Mouse (Mus musculus): Measurements from ENCODE around the gene Mas1. TPM values are rescaled to one million over a fixed set of nuclear protein-coding genes. Genes with fewer than 3 reads are reported as not detected.

The Mas1 gene
- polyA plus RNA-seq, 1 experiment from 2014 or later = 0.49 TPM

- H3K27ac ChIP-seq = no peak overlapping the region
- no peak for ATAC-seq (replicated peaks; ENCODE audit: insufficient number of reproducible peaks, insufficient read depth, low FRiP score, low read depth)
These were observed 21.5 kb downstream of the Mas1 start for GRCm38 (mm10) chr17:12846474-12846873.

GRCm38 (mm10) chr17:12845862-12846261, 22.1 kb downstream of the Mas1 start:
- H3K9me3 ChIP-seq (replicated peaks) = no peaks in the 10 kb centered on the region
- no peak overlapping the region for H3K9ac ChIP-seq
- 48% methylated on average over 5 of the region's 5 CpGs for WGBS
- H3K36me3 ChIP-seq = no peaks in the 10 kb centered on the region
- H3K4me1 ChIP-seq (replicated peaks) = no peaks in the 10 kb centered on the region
- no peak overlapping the region for H3K4me2 ChIP-seq
- no peak for ATAC-seq (replicated peaks; ENCODE audit: insufficient number of reproducible peaks, insufficient read depth, low FRiP score, low read depth)
- H3K27me3 ChIP-seq = no peaks in the 10 kb centered on the region
- no peak overlapping the region for H3K4me3 ChIP-seq
- no peak overlapping the region for H3K27ac ChIP-seq

More at GRCm38 (mm10) chr17:12846474-12846873, 21.5 kb downstream of the Mas1 start:
- H3K4me2 ChIP-seq = no peak overlapping the region
- no peaks in the 10 kb centered on the region for H3K9me3 ChIP-seq (replicated peaks)
- H3K4me1 ChIP-seq (replicated peaks) = no peaks in the 10 kb centered on the region
- no peaks in the 10 kb centered on the region for H3K27me3 ChIP-seq
- H3K36me3 ChIP-seq = no peaks in the 10 kb centered on the region
- WGBS = 71% methylated on average over 5 of the region's 5 CpGs
- no peak overlapping the region for H3K9ac ChIP-seq
- no peak overlapping the region for H3K4me3 ChIP-seq

- Histone ChIP-seq H3K27ac (no peak overlapping the region), H3K27me3 (no peaks in the 10 kb centered on the region), H3K4me3 (no peak overlapping the region), H3K9ac (no peak overlapping the region), H3K4me2 (no peak overlapping the region), H3K9me3 (replicated peaks) (no peaks in the 10 kb centered on the region), H3K36me3 (no peaks in the 10 kb centered on the region), H3K4me1 (replicated peaks) (no peaks in the 10 kb centered on the region)
- ATAC-seq (replicated peaks; ENCODE audit: insufficient number of reproducible peaks, insufficient read depth, low FRiP score, low read depth) = no peak
- 71% methylated on average over 4 of the region's 4 CpGs for WGBS
These were observed 23.4 kb downstream of the Mas1 start for GRCm38 (mm10) chr17:12844540-12844939.

- no peak for ATAC-seq (replicated peaks; ENCODE audit: insufficient number of reproducible peaks, insufficient read depth, low FRiP score, low read depth)
- H3K27me3 ChIP-seq = no peaks in the 10 kb centered on the region
- H3K9ac ChIP-seq = no peak overlapping the region
- 77% methylated on average over 6 of the region's 6 CpGs for WGBS
- H3K4me3 ChIP-seq = no peak overlapping the region
- no peak overlapping the region for H3K27ac ChIP-seq
- H3K4me1 ChIP-seq (replicated peaks) = no peaks in the 10 kb centered on the region
- no peaks in the 10 kb centered on the region for H3K9me3 ChIP-seq (replicated peaks)
- no peak overlapping the region for H3K4me2 ChIP-seq
- H3K36me3 ChIP-seq = no peaks in the 10 kb centered on the region
These were observed 24.1 kb downstream of the Mas1 start for GRCm38 (mm10) chr17:12843826-12844225.

- 70% methylated on average over 10 of the region's 10 CpGs for WGBS
- no peak overlapping the region for H3K27ac ChIP-seq
- H3K9ac ChIP-seq = no peak overlapping the region
- no peaks in the 10 kb centered on the region for H3K4me1 ChIP-seq (replicated peaks)
- H3K9me3 ChIP-seq (replicated peaks) = no peaks in the 10 kb centered on the region
- H3K36me3 ChIP-seq = no peaks in the 10 kb centered on the region
- no peak overlapping the region for H3K4me3 ChIP-seq
- H3K4me2 ChIP-seq = no peak overlapping the region
- no peak for ATAC-seq (replicated peaks; ENCODE audit: insufficient number of reproducible peaks, insufficient read depth, low FRiP score, low read depth)
- H3K27me3 ChIP-seq = no peaks in the 10 kb centered on the region
These were observed 28.3 kb downstream of the Mas1 start for GRCm38 (mm10) chr17:12839475-12840267.

GRCm38 (mm10) chr17:12835738-12836137, 32.2 kb downstream of the Mas1 start:
- Histone ChIP-seq H3K27ac (no peak overlapping the region), H3K36me3 (no peaks in the 10 kb centered on the region), H3K27me3 (no peaks in the 10 kb centered on the region), H3K4me1 (replicated peaks) (peaks cover 9% of the 10 kb centered on the region), H3K9me3 (replicated peaks) (no peaks in the 10 kb centered on the region), H3K9ac (no peak overlapping the region), H3K4me2 (no peak overlapping the region), H3K4me3 (no peak overlapping the region)
- no peak for ATAC-seq (replicated peaks; ENCODE audit: insufficient number of reproducible peaks, insufficient read depth, low FRiP score, low read depth)
- WGBS = 88% methylated on average over 5 of the region's 5 CpGs

- H3K4me3 ChIP-seq = no peak overlapping the region
- H3K36me3 ChIP-seq = no peaks in the 10 kb centered on the region
- ATAC-seq (replicated peaks; ENCODE audit: insufficient number of reproducible peaks, insufficient read depth, low FRiP score, low read depth) = no peak
- H3K27me3 ChIP-seq = no peaks in the 10 kb centered on the region
- peaks cover 9% of the 10 kb centered on the region for H3K4me1 ChIP-seq (replicated peaks)
- H3K4me2 ChIP-seq = no peak overlapping the region
- H3K9me3 ChIP-seq (replicated peaks) = no peaks in the 10 kb centered on the region
- no peak overlapping the region for H3K9ac ChIP-seq
- no peak overlapping the region for H3K27ac ChIP-seq
- 51% methylated on average over 3 of the region's 3 CpGs for WGBS
These were observed 33.1 kb downstream of the Mas1 start for GRCm38 (mm10) chr17:12834826-12835225.

- no peak overlapping the region for H3K9ac ChIP-seq
- no peaks in the 10 kb centered on the region for H3K27me3 ChIP-seq
- no peaks in the 10 kb centered on the region for H3K36me3 ChIP-seq
- no peak overlapping the region for H3K4me2 ChIP-seq
- H3K4me3 ChIP-seq = no peak overlapping the region
- ATAC-seq (replicated peaks; ENCODE audit: insufficient number of reproducible peaks, insufficient read depth, low FRiP score, low read depth) = no peak
- H3K4me1 ChIP-seq (replicated peaks) = peaks cover 9% of the 10 kb centered on the region
- WGBS = 76% methylated on average over 3 of the region's 3 CpGs
- no peak overlapping the region for H3K27ac ChIP-seq
- H3K9me3 ChIP-seq (replicated peaks) = no peaks in the 10 kb centered on the region
These were observed 33.6 kb downstream of the Mas1 start for GRCm38 (mm10) chr17:12834317-12834716.

GRCm38 (mm10) chr17:12832657-12833056, 35.3 kb downstream of the Mas1 start:
- Histone ChIP-seq H3K4me2 (no peak overlapping the region), H3K9ac (no peak overlapping the region), H3K27me3 (no peaks in the 10 kb centered on the region), H3K36me3 (no peaks in the 10 kb centered on the region), H3K27ac (peak overlapping the region; percentile 55; the same call in 1 of the 2 replicates), H3K4me3 (no peak overlapping the region), H3K4me1 (replicated peaks) (peaks cover 9% of the 10 kb centered on the region), H3K9me3 (replicated peaks) (no peaks in the 10 kb centered on the region)
- WGBS = 85% methylated on average over 4 of the region's 4 CpGs
- ATAC-seq (replicated peaks; ENCODE audit: insufficient number of reproducible peaks, insufficient read depth, low FRiP score, low read depth) = no peak

GRCm38 (mm10) chr17:12832231-12832630, 35.7 kb downstream of the Mas1 start:
- H3K27ac ChIP-seq = peak overlapping the region; percentile 68
- H3K9me3 ChIP-seq (replicated peaks) = no peaks in the 10 kb centered on the region
- no peak overlapping the region for H3K9ac ChIP-seq
- H3K4me1 ChIP-seq (replicated peaks) = peaks cover 9% of the 10 kb centered on the region
- H3K4me3 ChIP-seq = no peak overlapping the region
- H3K27me3 ChIP-seq = no peaks in the 10 kb centered on the region
- WGBS = 38% methylated on average over 3 of the region's 3 CpGs
- no peak overlapping the region for H3K4me2 ChIP-seq
- no peaks in the 10 kb centered on the region for H3K36me3 ChIP-seq
- ATAC-seq (replicated peaks; ENCODE audit: insufficient number of reproducible peaks, insufficient read depth, low FRiP score, low read depth) = peak; percentile 63; the same call in 1 of the 2 replicates

- H3K27me3 ChIP-seq = no peaks in the 10 kb centered on the region
- no peak overlapping the region for H3K4me3 ChIP-seq
- H3K4me1 ChIP-seq (replicated peaks) = peaks cover 9% of the 10 kb centered on the region
- no peaks in the 10 kb centered on the region for H3K36me3 ChIP-seq
- H3K9me3 ChIP-seq (replicated peaks) = 0 out of 2 replicates have a peak, but pooled peaks cover 1% of the 10 kb centered on the region
- no peak for ATAC-seq (replicated peaks; ENCODE audit: insufficient number of reproducible peaks, insufficient read depth, low FRiP score, low read depth)
- H3K9ac ChIP-seq = no peak overlapping the region
- H3K4me2 ChIP-seq = no peak overlapping the region
- H3K27ac ChIP-seq = no peak overlapping the region
- WGBS = 63% methylated on average over 5 of the region's 5 CpGs
These were observed 37.6 kb downstream of the Mas1 start for GRCm38 (mm10) chr17:12830351-12830750.

GRCm38 (mm10) chr17:12815885-12816284, 52.1 kb downstream of the Mas1 start:
- Histone ChIP-seq H3K4me1 (replicated peaks) (0 out of 2 replicates have a peak, but pooled peaks cover 3% of the 10 kb centered on the region), H3K36me3 (peaks cover 76% of the 10 kb centered on the region), H3K9ac (no peak overlapping the region), H3K4me2 (no peak overlapping the region), H3K27ac (no peak overlapping the region), H3K4me3 (no peak overlapping the region), H3K27me3 (no peaks in the 10 kb centered on the region), H3K9me3 (replicated peaks) (no peaks in the 10 kb centered on the region)
- ATAC-seq (replicated peaks; ENCODE audit: insufficient number of reproducible peaks, insufficient read depth, low FRiP score, low read depth) = no peak
- 79% methylated on average over 4 of the region's 4 CpGs for WGBS

All from heart, embryonic 15.5 days (tissue).